Mouse (Mus musculus) olfactory bulb, adult 2 months (tissue): Measurements from ENCODE around the gene Capn3.

Source experiments
- CTCF ChIP-seq: fragments of 200-500 bp; IDR thresholded peaks from 2 replicates; pipeline ENCODE4 v1.5.1; 2012; ENCODE audit warnings: low read depth, mild to moderate bottlenecking, low read length, moderate library complexity; ENCODE audit not compliant: insufficient read depth
- POLR2A ChIP-seq: fragments of 200-500 bp; IDR thresholded peaks from 2 replicates; pipeline ENCODE4 v1.6.1; 2012; ENCODE audit warnings: mild to moderate bottlenecking, low read depth, low read length, moderate library complexity; ENCODE audit not compliant: insufficient read depth

DNA sequence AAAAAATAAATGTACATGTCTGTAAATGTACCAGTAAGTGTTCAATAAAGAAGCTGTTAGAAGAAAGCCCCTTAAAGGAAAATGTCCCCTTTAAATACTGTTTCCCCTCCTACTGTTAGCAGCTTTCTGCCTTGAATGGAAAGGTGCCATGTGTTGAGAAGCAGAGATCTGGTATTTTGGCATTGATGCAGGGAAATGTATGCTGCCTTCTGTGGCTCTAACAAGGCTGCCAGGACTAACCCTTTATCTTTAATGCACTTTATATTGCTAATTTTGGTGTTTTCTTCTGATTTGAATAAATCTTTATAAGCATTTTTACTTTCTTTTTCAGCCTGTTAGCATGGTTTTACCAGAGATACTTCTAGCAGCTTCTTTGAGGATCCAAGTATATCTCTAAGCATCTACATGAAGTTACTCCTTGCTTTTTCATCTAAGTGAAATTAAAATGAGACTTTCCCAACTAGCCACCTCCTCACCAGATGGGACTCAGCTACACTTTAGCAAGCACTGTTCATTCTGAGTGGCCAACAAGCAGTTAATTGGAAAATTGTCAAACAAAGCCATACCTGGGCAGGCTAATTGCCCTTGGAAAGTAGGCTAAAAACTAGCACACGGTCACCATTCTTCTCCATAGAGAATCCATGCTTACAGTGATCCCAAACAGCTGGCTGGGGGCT, 40.9 kb upstream of the Capn3 start:
- TF ChIP-seq CTCF (no peak), POLR2A (no peak)
